Mouse (Mus musculus): ENCODE results near the gene Celsr1. TPM values are rescaled to one million over a fixed set of nuclear protein-coding genes. Genes with fewer than 3 reads are reported as not detected.

Gene Celsr1
- polyA plus RNA-seq, 1 experiment from 2014 or later = 0.01 TPM

DNA sequence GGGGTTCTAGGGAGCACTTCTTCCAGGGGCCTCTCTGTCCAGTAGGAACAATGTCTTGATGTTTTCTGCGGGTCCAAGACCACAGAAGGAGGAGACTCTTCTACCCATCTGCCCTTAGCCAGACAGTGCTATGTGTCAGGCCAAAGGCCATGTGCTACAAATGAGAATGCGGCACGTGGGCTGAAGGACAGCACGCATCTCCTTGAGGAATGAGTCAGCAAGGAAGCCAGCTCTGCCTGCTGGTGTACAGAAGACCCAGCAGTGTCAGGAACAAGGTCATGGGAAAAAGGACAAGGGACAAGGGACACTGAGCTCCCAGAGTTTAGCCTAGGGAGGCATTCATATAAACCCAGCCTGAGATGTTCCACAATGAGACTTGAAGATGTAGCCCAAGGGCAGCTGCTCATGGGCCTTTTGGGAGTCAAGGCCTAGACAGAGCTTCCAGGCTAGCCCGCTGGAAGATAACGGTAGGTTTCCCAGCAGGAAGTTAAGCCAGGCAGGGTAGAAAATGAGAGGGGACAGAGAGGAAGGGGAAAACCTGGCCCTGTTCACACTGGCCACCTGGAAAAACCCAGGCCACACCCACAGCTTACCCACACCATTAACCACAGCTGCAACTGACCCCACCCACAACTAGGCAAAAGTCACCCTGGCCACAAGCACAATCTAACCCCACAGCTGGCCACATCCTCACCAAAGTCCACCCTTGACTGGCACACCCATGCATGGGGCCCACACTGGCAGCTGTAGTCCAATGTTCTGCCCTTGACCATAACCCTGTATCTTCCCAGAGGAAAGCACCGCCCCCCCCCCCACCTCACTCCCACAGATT, 124.7 kb downstream of the Celsr1 start:
- Histone ChIP-seq H3K9me3 (replicated peaks) (no peaks in the 10 kb centered on the region), H3K27me3 (no peaks in the 10 kb centered on the region), H3K36me3 (replicated peaks) (no peaks in the 10 kb centered on the region), H3K27ac (replicated peaks) (no peak overlapping the region), H3K4me2 (no peak overlapping the region), H3K4me1 (replicated peaks) (no peaks in the 10 kb centered on the region), H3K9ac (no peak overlapping the region), H3K4me3 (replicated peaks) (no peak overlapping the region)
- 54% methylated on average over 7 of the region's 7 CpGs for WGBS (ENCODE audit: insufficient replicate concordance)
- no peak for ATAC-seq (ENCODE audit: insufficient read depth)

DNA sequence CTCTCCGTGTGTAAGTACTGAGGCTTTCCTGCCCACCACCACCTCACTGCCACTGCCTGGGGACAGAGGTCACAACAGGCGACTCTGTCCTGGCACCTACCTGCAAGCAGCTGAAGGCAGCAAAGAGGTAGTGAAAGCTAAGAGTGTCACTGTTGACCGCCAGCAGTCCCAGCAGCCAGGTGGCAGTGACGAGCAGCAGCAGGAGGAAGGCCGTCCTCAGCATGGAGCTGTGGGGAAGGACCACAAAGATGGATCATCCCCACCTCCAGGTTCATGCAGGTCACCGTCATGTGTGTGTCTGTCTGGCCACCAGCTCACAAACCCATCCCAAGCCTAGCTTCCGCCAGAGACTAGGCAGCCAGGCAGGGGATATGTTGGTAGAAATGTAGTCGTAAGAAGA, 129.8 kb downstream of the Celsr1 start:
- no peak for ATAC-seq (ENCODE audit: insufficient read depth)
- H3K27ac ChIP-seq (replicated peaks) = no peak overlapping the region
- H3K36me3 ChIP-seq (replicated peaks) = no peaks in the 10 kb centered on the region
- no peaks in the 10 kb centered on the region for H3K4me1 ChIP-seq (replicated peaks)
- H3K27me3 ChIP-seq = no peaks in the 10 kb centered on the region
- no peaks in the 10 kb centered on the region for H3K9me3 ChIP-seq (replicated peaks)
- no peak overlapping the region for H3K4me2 ChIP-seq
- 52% methylated on average over 8 of the region's 8 CpGs for WGBS (ENCODE audit: insufficient replicate concordance)
- H3K9ac ChIP-seq = no peak overlapping the region
- no peak overlapping the region for H3K4me3 ChIP-seq (replicated peaks)

DNA sequence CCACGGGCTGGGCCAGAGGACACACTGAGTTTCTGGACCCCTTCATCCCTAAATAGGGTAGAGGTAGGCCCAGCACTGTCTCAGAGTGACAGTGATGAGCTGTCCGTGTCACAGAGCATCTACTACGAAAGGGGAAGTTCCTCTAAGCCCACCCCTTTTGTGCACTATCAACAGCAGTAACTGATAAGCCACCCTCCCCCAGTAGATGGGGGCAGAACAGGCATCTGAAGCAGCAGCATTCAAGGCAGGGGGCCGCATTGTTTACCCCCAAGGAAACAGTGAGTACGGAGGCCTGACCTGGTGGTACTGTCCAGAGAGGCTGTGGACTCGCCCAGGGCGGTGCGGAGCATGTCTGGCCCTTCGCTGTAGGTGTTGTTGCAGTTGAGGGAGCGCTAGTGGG, 131.1 kb downstream of the Celsr1 start:
- Histone ChIP-seq H3K4me2 (no peak overlapping the region), H3K27me3 (no peaks in the 10 kb centered on the region), H3K27ac (replicated peaks) (no peak overlapping the region), H3K4me1 (replicated peaks) (no peaks in the 10 kb centered on the region), H3K9me3 (replicated peaks) (no peaks in the 10 kb centered on the region), H3K9ac (no peak overlapping the region), H3K4me3 (replicated peaks) (no peak overlapping the region), H3K36me3 (replicated peaks) (peaks cover 10% of the 10 kb centered on the region)
- ATAC-seq (ENCODE audit: insufficient read depth) = no peak
- 42% methylated on average over 10 of the region's 10 CpGs for WGBS (ENCODE audit: insufficient replicate concordance)

DNA sequence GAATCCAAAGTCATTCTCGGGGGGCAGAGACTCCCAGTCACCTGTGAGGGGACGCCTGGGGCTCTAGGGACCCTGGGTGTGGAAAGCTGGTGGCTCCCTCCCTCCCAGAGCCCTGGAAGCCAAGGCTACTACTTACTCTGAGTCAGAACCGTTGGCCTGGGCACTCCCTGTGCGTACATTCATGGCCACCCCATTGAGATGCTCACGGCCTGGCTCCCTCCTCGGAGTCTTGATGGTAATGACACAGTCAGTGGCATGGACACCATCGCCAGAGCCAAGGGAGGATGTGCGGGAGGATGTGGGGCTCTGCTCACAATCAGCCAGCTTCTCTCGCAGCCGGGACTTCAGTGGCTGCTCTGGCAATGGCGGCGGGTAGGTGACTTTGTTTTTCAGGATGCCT, 132.8 kb downstream of the Celsr1 start:
- Histone ChIP-seq H3K36me3 (replicated peaks) (peaks cover 23% of the 10 kb centered on the region), H3K9ac (no peak overlapping the region), H3K4me1 (replicated peaks) (no peaks in the 10 kb centered on the region), H3K9me3 (replicated peaks) (no peaks in the 10 kb centered on the region), H3K4me3 (replicated peaks) (no peak overlapping the region), H3K27me3 (no peaks in the 10 kb centered on the region), H3K27ac (replicated peaks) (no peak overlapping the region), H3K4me2 (no peak overlapping the region)
- 65% methylated on average over 12 of the region's 12 CpGs for WGBS (ENCODE audit: insufficient replicate concordance)
- ATAC-seq (ENCODE audit: insufficient read depth) = no peak

DNA sequence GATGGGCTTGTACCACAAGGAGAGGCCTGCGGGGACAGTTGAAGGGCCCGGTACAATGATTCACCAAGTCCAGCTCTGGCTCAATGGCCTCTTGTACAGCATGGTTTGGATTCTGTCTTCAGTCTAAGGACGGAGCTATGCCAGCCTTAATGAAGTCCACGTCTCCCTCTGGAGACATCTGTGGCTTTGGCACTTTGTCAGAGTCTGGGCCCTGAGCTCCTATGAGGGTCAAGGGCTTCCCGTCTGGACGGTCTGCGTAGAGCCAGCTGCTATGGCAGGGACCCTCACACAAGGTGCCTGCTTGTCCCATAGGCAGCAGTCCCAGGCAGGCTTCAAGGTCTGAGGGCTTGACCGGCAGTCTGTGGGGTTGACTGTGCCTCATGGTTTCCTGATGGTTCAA, 133.3 kb downstream of the Celsr1 start:
- ATAC-seq (ENCODE audit: insufficient read depth) = no peak
- H3K27ac ChIP-seq (replicated peaks) = no peak overlapping the region
- 78% methylated on average over 8 of the region's 8 CpGs for WGBS (ENCODE audit: insufficient replicate concordance)
- no peaks in the 10 kb centered on the region for H3K4me1 ChIP-seq (replicated peaks)
- H3K4me3 ChIP-seq (replicated peaks) = no peak overlapping the region
- no peaks in the 10 kb centered on the region for H3K27me3 ChIP-seq
- H3K36me3 ChIP-seq (replicated peaks) = peaks cover 28% of the 10 kb centered on the region
- H3K9ac ChIP-seq = no peak overlapping the region
- H3K9me3 ChIP-seq (replicated peaks) = no peaks in the 10 kb centered on the region
- no peak overlapping the region for H3K4me2 ChIP-seq

DNA sequence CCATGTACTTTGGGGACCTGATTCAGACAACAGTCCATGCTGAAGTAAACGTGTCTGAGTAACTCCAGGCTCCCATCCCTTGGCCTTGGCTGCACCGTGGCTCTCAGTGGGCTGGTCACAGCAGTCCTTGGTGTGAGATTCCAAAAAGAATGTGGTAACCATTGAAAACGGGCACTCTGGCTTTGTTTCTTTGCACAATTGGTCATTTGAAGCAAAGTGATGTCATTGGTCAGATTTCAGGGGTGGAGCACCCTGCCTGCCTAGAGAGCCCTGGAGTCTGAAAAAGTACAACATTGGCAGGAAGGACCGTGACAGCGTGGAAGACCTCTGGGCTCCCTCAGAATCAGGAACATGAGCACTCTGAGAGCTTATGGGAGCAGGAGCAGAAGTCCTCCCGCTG, 134.2 kb downstream of the Celsr1 start:
- Histone ChIP-seq H3K9me3 (replicated peaks) (no peaks in the 10 kb centered on the region), H3K27ac (replicated peaks) (no peak overlapping the region), H3K36me3 (replicated peaks) (peaks cover 37% of the 10 kb centered on the region), H3K9ac (no peak overlapping the region), H3K27me3 (no peaks in the 10 kb centered on the region), H3K4me3 (replicated peaks) (no peak overlapping the region), H3K4me1 (replicated peaks) (no peaks in the 10 kb centered on the region), H3K4me2 (no peak overlapping the region)
- ATAC-seq (ENCODE audit: insufficient read depth) = no peak
- 66% methylated on average over 6 of the region's 6 CpGs for WGBS (ENCODE audit: insufficient replicate concordance)

DNA sequence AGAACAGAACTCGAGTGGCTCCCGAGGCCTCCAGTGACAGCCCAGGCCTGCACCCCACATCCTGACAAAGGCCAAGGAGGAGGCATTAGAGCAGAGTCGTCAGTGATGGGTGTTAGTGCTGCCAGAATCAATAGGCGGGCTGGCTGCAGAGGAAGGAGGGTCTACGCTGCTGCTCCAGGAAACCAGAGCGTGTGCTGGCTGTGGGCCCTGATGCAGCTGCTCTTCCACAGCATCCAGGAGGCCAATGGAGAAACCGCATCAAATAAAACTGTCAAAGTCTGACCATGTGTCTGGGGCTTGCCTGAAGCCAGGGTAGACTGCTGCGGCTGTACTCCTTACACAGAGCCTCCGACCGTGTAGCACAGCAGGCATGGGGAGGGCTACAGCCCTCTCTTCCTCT, 136.5 kb downstream of the Celsr1 start:
- Histone ChIP-seq H3K9ac (no peak overlapping the region), H3K4me3 (replicated peaks) (no peak overlapping the region), H3K4me2 (no peak overlapping the region), H3K36me3 (replicated peaks) (peaks cover 59% of the 10 kb centered on the region), H3K27ac (replicated peaks) (no peak overlapping the region), H3K9me3 (replicated peaks) (no peaks in the 10 kb centered on the region), H3K27me3 (no peaks in the 10 kb centered on the region), H3K4me1 (replicated peaks) (no peaks in the 10 kb centered on the region)
- no peak for ATAC-seq (ENCODE audit: insufficient read depth)
- WGBS (ENCODE audit: insufficient replicate concordance) = 77% methylated on average over 10 of the region's 10 CpGs

DNA sequence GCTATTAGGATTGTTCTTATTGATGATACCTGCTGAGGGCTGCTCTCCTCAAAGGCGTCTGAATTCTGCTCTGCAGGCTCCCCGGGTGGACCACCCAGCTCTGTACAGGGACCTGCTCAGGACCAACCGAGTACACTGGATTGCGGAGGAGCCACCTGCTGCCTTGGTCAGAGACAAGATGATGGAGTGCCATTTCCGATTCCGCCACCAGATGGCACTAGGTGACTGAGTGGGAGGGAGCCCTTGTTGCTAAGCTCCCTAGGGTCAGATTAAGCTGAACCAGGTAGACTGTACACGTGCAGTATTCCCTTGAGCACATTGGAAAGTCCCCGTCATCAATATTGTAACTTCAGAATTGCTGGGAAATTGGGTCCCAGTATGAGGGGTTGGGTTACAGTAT, 137.3 kb downstream of the Celsr1 start:
- no peak overlapping the region for H3K9ac ChIP-seq
- no peaks in the 10 kb centered on the region for H3K27me3 ChIP-seq
- no peaks in the 10 kb centered on the region for H3K4me1 ChIP-seq (replicated peaks)
- no peaks in the 10 kb centered on the region for H3K9me3 ChIP-seq (replicated peaks)
- H3K4me3 ChIP-seq (replicated peaks) = no peak overlapping the region
- peaks cover 67% of the 10 kb centered on the region for H3K36me3 ChIP-seq (replicated peaks)
- 23% methylated on average over 8 of the region's 8 CpGs for WGBS (ENCODE audit: insufficient replicate concordance)
- H3K27ac ChIP-seq (replicated peaks) = no peak overlapping the region
- H3K4me2 ChIP-seq = no peak overlapping the region
- ATAC-seq (ENCODE audit: insufficient read depth) = 0 out of 2 replicates have a peak, but pooled peaks have one; percentile 16

DNA sequence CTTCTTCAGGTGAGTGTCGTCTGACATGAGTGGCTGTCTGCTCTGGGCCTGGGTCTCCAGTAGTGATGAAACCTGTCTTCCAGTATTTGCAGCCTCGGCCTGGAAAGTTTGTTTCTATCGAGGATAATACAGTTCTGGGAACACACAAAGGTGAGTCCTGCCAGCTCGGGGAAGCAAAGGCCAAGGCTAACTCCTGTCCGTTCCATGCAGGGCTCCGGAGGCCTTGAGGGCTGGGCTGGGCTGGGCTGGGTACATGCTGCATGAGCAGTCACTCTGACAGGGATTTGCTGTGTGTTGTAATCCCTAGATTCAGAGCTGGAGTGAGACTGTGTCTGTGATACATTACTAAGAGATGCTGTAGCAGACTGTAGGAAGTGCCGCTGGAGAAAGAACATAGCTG, 139.7 kb downstream of the Celsr1 start:
- no peak overlapping the region for H3K9ac ChIP-seq
- ATAC-seq (ENCODE audit: insufficient read depth) = no peak
- peaks cover 85% of the 10 kb centered on the region for H3K36me3 ChIP-seq (replicated peaks)
- H3K9me3 ChIP-seq (replicated peaks) = no peaks in the 10 kb centered on the region
- no peaks in the 10 kb centered on the region for H3K27me3 ChIP-seq
- no peak overlapping the region for H3K4me3 ChIP-seq (replicated peaks)
- H3K4me2 ChIP-seq = no peak overlapping the region
- no peaks in the 10 kb centered on the region for H3K4me1 ChIP-seq (replicated peaks)
- no peak overlapping the region for H3K27ac ChIP-seq (replicated peaks)
- WGBS (ENCODE audit: insufficient replicate concordance) = 74% methylated on average over 7 of the region's 7 CpGs

DNA sequence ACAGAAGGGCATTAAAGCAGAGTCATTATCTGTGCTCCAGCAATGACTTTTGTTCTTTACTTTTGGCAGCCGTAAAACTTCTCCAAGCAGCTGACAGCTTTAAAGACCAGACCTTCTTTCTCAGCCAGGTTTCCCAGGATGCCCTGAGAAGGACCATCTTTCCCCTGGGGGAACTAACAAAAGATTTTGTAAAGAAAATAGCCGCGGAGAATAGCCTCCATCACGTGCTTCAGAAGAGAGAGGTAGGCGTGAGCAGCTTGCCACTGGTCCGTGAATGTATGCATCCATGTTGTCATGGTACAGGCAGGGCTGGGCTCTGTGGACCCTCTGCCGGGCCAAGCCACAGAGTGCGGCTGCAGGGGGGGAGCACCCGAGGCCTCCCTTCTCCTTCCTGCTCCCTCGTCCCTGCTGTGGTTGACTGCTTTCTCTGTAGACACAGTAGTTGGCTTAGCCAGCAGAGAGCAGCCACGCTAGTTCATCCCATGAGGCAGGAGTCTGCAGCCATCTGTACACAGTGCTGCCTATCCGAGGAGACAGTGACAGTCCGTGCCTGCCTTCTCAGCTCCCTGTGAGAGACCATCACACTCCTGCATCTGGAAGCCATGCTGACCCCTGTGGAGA, 141.0 kb downstream of the Celsr1 start:
- no peaks in the 10 kb centered on the region for H3K9me3 ChIP-seq (replicated peaks)
- H3K4me1 ChIP-seq (replicated peaks) = no peaks in the 10 kb centered on the region
- no peak overlapping the region for H3K9ac ChIP-seq
- peaks cover 81% of the 10 kb centered on the region for H3K36me3 ChIP-seq (replicated peaks)
- H3K4me2 ChIP-seq = no peak overlapping the region
- no peak for ATAC-seq (ENCODE audit: insufficient read depth)
- H3K4me3 ChIP-seq (replicated peaks) = no peak overlapping the region
- 76% methylated on average over 13 of the region's 13 CpGs for WGBS (ENCODE audit: insufficient replicate concordance)
- no peaks in the 10 kb centered on the region for H3K27me3 ChIP-seq
- no peak overlapping the region for H3K27ac ChIP-seq (replicated peaks)

DNA sequence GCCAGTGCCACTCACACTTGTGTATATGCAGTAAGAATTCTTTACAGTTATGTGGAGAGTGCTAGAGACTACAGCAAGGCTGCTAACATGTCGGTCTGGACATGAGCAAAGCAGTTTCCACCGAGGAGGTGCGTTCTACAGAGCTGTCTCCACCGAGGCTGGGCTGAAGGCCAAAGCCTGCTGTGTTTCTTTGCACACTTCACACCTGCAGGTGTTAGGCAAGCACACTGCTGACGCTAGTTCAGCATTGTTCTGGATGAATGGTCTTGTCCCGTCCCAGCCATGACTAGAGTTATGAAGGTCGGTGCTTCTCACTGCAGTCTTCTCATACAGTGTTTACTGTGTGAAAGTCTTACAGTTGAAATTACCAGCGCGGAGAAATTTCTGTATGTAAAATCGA, 141.6 kb downstream of the Celsr1 start:
- 81% methylated on average over 10 of the region's 10 CpGs for WGBS (ENCODE audit: insufficient replicate concordance)
- ATAC-seq (ENCODE audit: insufficient read depth) = no peak
- H3K36me3 ChIP-seq (replicated peaks) = peaks cover 77% of the 10 kb centered on the region

More for the DNA sequence above, 141.6 kb downstream of the Celsr1 start:
- Histone ChIP-seq H3K27me3 (no peaks in the 10 kb centered on the region), H3K4me1 (replicated peaks) (no peaks in the 10 kb centered on the region), H3K9ac (no peak overlapping the region), H3K27ac (replicated peaks) (no peak overlapping the region), H3K9me3 (replicated peaks) (no peaks in the 10 kb centered on the region), H3K4me3 (replicated peaks) (no peak overlapping the region), H3K4me2 (no peak overlapping the region)
